Mouse (Mus musculus) limb, embryonic 14.5 days (tissue): ENCODE measurements around the gene Adamts13. TPM values are rescaled to one million over a fixed set of nuclear protein-coding genes. Genes with fewer than 3 reads are reported as not detected.

Source experiments
- ATAC-seq: fragments of 200-750 bp; cut with Nextera tagmentation; 2 replicates; pipeline ENCODE4 v1.8.0; 2017; ENCODE audit warnings: low read depth, moderate number of reproducible peaks, moderate TSS enrichment; ENCODE audit not compliant: low FRiP score
- DNase-seq: peaks from one replicate; pipeline ENCODE4 v3.0.0-alpha.2; 2015; ENCODE audit warnings: low spot score
- H3K27ac ChIP-seq: fragments of 300-500 bp; sonication (generic); replicated peaks from 2 replicates; pipeline ENCODE4 v1.5.1; 2014; ENCODE audit warnings: low read depth, mild to moderate bottlenecking, low read length, moderate library complexity, mixed read lengths
- H3K27me3 ChIP-seq: fragments of 300-500 bp; sonication (generic); 2 replicates; pipeline ENCODE4 v1.6.1; 2014; ENCODE audit warnings: low read length, mixed read lengths; ENCODE audit not compliant: control insufficient read depth, insufficient read depth
- H3K36me3 ChIP-seq: fragments of 300-500 bp; sonication (generic); 2 replicates; pipeline ENCODE4 v1.6.1; 2014; ENCODE audit warnings: mild to moderate bottlenecking, low read length, moderate library complexity, mixed read lengths; ENCODE audit not compliant: control insufficient read depth, insufficient read depth
- H3K4me1 ChIP-seq: fragments of 300-500 bp; sonication (generic); 2 replicates; pipeline ENCODE4 v1.6.1; 2014; ENCODE audit warnings: antibody characterized with exemption, low read length, mixed read lengths; ENCODE audit not compliant: control insufficient read depth, insufficient read depth
- H3K4me2 ChIP-seq: fragments of 300-500 bp; sonication (generic); replicated peaks from 2 replicates; pipeline ENCODE4 v1.6.1; 2014; ENCODE audit warnings: low read depth, mild to moderate bottlenecking, low read length, moderate library complexity; ENCODE audit not compliant: severe bottlenecking
- H3K4me3 ChIP-seq: fragments of 300-500 bp; sonication (generic); replicated peaks from 2 replicates; pipeline ENCODE4 v1.5.1; 2014; ENCODE audit warnings: low read length
- H3K9ac ChIP-seq: fragments of 300-500 bp; sonication (generic); 2 replicates; pipeline ENCODE4 v1.6.1; 2014; ENCODE audit warnings: mild to moderate bottlenecking, low read depth, low read length, moderate library complexity; ENCODE audit not compliant: severe bottlenecking
- H3K9me3 ChIP-seq: fragments of 300-500 bp; sonication (generic); 2 replicates; pipeline ENCODE4 v1.6.1; 2016; ENCODE audit warnings: low read length; ENCODE audit not compliant: control insufficient read depth
- POLR2A ChIP-seq: fragments of 200-500 bp; IDR thresholded peaks from 2 replicates; pipeline ENCODE4 v1.8.0; 2012; ENCODE audit warnings: inconsistent platforms, mild to moderate bottlenecking, moderate library complexity, borderline replicate concordance; ENCODE audit not compliant: insufficient read depth, insufficient read length; ENCODE audit errors: extremely low read depth
- WGBS: fragments of 180-500 bp; shearing (Covaris S2); extraction: QIAGEN DNeasy Blood & Tissue Kit; methylation state at CpG from one replicate; pipeline ENCODE4 v1.1.7; 2014; 5-methylcytosine and 5-hydroxymethylcytosine counted together
- polyA plus RNA-seq, 2 experiments: library from polyadenylated mRNA; depleted of rRNA in 1 of 2; stranded (reverse) in 1 of 2; unstranded in 1 of 2; fragments of >200 nt; fragmentation: Nextera tagmentation in 1 of 2; extraction: Ambion mirVana in 1 of 2; gene quantifications; 2 replicates each; pipeline versions ENCODE4 v1.2.1 to v1.2.3; 2012 to 2014

The Adamts13 gene
- polyA plus RNA-seq (2012; rRNA removed) (0.04 TPM in 1 of 2 replicates, not detected in the other), polyA plus RNA-seq (2014; fragmentation: Nextera tagmentation; extraction: Ambion mirVana) (not detected in 2 replicates)

GRCm38 (mm10) chr2:26973116-26973515 lies at the start of gene Adamts13:
Gene Adamts13, plus strand, starts transcription at chr2:26973416.
- no peaks in the 10 kb centered on the region for H3K36me3 ChIP-seq
- H3K27ac ChIP-seq = no peak within 1 kb of the TSS
- H3K4me1 ChIP-seq = no peaks in the 10 kb centered on the region
- no peaks in the 10 kb centered on the region for H3K9me3 ChIP-seq
- no peak for TF ChIP-seq POLR2A
- 0 out of 2 replicates have a peak within 1 kb of the TSS, but pooled peaks have one; percentile 34 for H3K9ac ChIP-seq
- H3K4me2 ChIP-seq = no peak within 1 kb of the TSS
- DNase-seq (no peak), ATAC-seq (no peak)
- H3K4me3 ChIP-seq = no peak within 1 kb of the TSS
- 56% methylated on average over 3 of the region's 3 CpGs for WGBS
- no peaks in the 10 kb centered on the region for H3K27me3 ChIP-seq

GRCm38 (mm10) chr2:26927745-26928476 lies 45.3 kb upstream of the Adamts13 start:
- peaks cover 26% of the 10 kb centered on the region for H3K4me1 ChIP-seq
- 0 out of 2 replicates have a peak overlapping the region, but pooled peaks have one; percentile 13 for H3K9ac ChIP-seq
- no peaks in the 10 kb centered on the region for H3K9me3 ChIP-seq
- no peak for TF ChIP-seq POLR2A
- DNase-seq (no peak), ATAC-seq (no peak)
- no peak overlapping the region for H3K4me2 ChIP-seq
- H3K36me3 ChIP-seq = peaks cover 88% of the 10 kb centered on the region
- H3K4me3 ChIP-seq = no peak overlapping the region
- no peak overlapping the region for H3K27ac ChIP-seq
- no peaks in the 10 kb centered on the region for H3K27me3 ChIP-seq
- 93% methylated on average over 6 of the region's 6 CpGs for WGBS

- ATAC-seq = no peak
- Histone ChIP-seq H3K4me3 (no peak overlapping the region), H3K9me3 (no peaks in the 10 kb centered on the region), H3K9ac (no peak overlapping the region), H3K27me3 (no peaks in the 10 kb centered on the region), H3K4me2 (no peak overlapping the region), H3K27ac (no peak overlapping the region), H3K36me3 (peaks cover 63% of the 10 kb centered on the region), H3K4me1 (peaks cover 26% of the 10 kb centered on the region)
- WGBS = 39% methylated on average over 1 of the region's 1 CpGs
- DNase-seq = peak; percentile 42
- no peak for TF ChIP-seq POLR2A
Measured at GRCm38 (mm10) chr2:26930390-26930789, 42.8 kb upstream of the Adamts13 start.

- Histone ChIP-seq H3K36me3 (peaks cover 42% of the 10 kb centered on the region), H3K9me3 (no peaks in the 10 kb centered on the region), H3K27ac (peak overlapping the region; percentile 93), H3K4me2 (peak overlapping the region; percentile 57), H3K27me3 (no peaks in the 10 kb centered on the region), H3K9ac (peak overlapping the region; percentile 97), H3K4me1 (peaks cover 26% of the 10 kb centered on the region), H3K4me3 (peak overlapping the region; percentile 93)
- WGBS = 2% methylated on average over 43 of the region's 49 CpGs
- DNase-seq (no peak), ATAC-seq (peak; percentile 44; the same call in 1 of the 2 replicates)
- TF ChIP-seq POLR2A = no peak
Measured at GRCm38 (mm10) chr2:26932473-26933303, 40.5 kb upstream of the Adamts13 start.
